Mouse (Mus musculus): Measurements from ENCODE around the gene Sun1.

Sun1 gene

DNA sequence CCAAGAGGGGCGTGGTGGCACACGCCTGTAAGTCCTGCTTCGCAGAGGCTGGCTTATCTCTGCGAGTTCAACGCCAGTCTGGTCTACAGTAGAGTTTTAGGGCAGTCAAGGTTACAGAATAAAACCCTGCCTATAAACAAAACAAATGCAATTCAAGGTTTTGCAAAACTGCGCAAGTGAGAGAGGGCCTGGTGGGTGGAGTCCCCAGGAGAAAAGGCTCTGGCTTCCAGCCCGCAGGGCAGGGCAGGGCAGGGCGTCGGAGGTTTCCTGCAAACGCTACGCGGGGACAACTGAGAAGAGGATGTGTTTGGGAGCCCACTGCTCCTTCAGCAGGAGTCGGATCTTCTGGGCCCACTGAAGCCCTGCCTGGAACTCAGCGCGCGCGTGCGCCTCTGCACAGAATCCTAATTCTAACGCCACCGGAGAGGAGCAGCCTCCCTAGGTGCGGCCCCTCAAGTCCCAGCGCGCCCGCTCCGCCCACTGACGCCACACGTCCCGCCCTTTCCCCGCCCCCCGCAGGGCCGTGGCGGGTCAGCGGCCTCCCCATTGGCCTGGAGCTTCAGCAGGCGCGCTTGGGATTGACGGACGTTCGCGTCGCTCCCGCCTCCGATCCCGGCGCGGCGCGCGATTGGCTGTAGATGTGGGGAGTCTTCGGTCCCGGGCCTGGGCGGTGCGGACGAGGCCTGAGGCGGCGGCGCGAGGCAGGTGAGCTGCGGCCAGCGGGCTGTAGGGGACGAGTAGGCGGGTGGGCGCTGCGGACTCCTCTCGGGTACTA is at the start of gene Sun1:
Sun1 (plus strand) TSS at position 643 of the 775 bp plus-strand sequence.
- peak; percentile 95 to 99 for DNase-seq (ENCODE audit: low spot score in 2 of 2)

DNA sequence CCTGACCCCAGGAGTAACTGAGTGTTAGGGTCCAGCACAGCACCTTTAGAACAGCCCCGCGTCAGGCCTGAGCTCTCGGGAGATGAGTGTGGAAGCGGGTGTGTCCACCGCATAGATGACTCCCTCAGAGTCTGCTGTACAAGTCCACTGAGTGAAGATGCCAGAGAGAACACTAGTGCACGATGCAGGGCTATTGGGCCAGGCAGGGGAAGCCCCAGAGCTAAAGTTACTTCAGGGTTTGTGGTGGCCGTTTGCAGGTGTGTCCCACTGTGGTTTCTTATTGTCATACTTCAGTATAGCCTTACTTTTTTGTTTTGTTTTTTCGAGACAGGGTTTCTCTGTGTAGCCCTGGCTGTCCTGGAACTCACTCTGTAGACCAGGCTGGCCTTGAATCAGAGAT is 39.5 kb upstream of the Sun1 start:
- no peak for DNase-seq (ENCODE audit: low spot score in 2 of 2)

DNA sequence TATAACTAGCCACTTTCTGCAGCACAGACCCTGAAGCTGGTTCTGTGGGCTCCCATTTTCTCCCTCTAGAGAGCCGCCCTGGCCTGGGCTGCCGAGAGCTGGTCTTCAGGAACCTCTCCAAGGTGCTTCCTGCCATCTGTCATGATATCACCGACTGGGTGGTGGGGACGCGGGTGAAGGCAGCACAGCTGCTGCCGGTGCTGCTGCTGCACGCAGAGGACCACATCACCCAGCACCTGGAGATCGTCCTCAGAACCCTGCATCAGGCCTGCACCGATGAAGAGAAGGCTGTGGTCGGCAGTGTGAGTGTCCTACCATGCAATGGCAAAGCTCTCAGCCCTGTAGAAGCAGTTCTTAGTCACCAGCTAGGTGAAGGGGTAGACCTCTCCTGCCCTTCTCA is 38.8 kb upstream of the Sun1 start:
- DNase-seq (ENCODE audit: low spot score in 2 of 2), result no peak

DNA sequence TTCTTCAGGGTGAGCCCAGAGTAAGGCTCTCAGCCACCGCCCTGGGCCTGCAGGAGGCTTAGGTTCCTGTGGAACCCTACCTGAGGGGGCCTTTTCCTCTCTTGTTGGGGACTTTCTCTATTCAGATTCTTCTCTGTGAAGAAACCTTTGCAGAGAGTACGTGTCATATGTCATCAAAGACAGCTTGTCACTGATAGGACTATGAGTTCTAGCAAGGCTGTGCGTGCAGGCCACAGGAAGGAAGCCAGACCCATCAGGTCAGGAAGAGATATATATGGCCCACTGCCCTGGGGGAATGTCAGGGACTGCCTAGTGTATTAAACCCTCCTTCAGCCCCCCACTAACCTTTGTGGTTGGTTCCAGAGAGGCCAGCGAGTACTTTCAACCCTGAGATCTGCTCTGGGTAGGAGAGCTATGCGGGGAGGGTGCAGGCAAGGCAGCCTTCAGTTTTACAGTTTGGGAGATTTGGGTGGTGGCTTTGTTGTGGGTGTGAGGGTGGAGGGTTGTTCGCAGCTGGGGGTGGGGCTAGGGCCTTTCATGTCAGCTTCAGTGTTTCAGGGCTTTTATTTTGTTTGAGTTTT is 33.6 kb upstream of the Sun1 start:
- DNase-seq (ENCODE audit: low spot score in 2 of 2), result no peak

DNA sequence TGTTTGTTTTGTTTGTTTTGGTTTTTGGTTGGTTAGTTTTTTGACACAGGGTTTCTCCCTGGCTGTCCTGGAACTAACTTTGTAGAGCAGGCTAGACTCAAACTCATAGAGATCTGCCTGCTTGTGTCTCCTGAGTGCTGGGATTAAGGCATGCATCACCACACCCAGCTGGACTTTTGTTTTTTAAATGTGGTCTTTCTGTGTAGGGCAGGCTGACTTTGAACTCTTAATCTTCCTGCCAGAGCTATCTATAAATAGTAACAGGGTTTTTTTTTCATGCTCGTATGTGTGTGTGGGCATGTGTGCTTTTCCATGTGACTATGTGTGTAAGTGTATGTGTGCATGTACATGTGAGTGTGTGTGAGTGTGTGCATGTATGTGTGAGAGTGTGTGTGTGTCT is 32.9 kb upstream of the Sun1 start:
- no peak for DNase-seq (ENCODE audit: low spot score in 2 of 2)

DNA sequence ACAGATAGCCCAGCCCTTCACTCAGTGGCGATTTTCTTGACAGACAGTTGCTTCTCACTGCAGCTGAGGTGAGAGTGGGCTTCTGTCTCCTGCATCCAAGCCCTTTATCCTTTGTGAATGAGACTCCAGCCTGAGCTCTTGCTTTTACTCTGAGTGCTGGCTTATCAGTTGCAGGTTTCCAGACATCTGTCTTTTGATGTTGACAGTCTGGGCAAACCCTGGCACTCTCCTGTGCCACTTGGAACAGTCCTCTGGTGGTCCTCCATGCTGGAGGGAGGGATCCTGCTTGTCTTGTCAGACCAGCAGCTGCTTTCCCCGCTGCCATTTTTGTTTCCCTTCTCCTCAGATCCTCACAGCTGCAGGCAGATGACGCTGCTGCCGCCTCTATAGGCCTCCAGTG is 28.5 kb upstream of the Sun1 start:
- DNase-seq (ENCODE audit: low spot score in 2 of 2), result no peak

DNA sequence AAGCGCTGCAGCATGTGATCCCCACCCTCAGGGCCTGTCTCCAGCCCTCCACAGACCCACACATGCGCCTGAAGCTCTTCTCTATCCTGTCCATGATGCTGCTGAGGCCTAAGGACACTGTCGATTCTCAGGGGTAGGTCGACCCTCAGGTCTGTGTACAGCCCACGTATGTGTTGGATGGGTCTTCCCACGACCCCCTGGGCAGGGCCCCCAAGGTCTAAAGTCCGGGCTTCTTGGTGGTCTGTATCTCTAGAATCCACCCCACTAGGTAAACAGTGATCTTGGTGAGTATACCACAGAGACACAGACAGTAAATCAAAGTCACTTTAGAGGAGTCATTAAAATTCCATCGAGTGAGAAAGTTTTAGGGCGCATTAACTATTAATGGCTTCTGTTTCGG is 26.3 kb upstream of the Sun1 start:
- DNase-seq (ENCODE audit: low spot score in 2 of 2), result no peak

DNA sequence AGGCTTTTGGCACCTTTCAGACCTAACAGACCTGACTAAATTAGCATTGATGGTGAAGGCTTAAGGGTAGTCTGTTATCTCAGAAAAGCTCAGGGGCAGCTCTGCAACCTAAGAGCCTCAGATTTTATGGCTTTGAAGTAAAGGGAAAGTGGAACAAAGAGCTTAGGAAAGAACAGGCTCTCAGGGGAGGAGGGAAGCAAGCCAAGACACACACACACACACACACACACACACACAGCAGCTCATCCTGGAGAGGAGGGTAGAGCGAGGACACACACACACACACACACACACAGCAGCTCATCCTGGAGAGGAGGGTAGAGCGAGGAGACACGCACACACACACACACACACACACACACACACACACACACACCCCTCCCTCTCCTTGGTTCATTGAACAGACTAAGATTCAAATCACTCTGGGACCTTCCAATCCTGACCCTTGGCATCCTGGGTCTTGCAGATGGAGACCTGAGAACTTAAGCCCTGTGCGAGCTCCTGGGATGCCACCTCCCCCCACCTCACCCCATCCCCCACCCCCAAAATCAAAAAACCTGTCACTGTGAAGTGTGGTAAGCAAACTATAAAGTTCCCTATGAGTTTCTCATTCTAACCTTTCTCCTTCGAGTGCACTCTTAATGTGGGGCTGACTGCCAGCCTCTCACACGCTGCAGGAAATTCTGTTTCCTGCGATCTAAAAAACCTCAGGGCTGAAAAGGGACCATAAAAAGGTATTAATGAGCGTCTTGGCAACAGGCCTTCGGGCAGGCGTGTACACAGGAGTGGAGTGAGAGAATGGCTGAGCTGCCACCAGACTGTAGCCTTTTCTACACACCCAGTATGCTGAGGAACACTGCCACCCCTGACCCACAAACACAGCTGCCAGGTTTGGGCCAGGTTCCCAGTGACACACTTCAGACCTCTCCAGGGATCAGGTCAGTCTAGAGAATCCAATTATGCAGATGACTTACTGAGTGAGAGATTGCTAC is 25.6 kb upstream of the Sun1 start:
- DNase-seq (ENCODE audit: low spot score in 2 of 2), result no peak

DNA sequence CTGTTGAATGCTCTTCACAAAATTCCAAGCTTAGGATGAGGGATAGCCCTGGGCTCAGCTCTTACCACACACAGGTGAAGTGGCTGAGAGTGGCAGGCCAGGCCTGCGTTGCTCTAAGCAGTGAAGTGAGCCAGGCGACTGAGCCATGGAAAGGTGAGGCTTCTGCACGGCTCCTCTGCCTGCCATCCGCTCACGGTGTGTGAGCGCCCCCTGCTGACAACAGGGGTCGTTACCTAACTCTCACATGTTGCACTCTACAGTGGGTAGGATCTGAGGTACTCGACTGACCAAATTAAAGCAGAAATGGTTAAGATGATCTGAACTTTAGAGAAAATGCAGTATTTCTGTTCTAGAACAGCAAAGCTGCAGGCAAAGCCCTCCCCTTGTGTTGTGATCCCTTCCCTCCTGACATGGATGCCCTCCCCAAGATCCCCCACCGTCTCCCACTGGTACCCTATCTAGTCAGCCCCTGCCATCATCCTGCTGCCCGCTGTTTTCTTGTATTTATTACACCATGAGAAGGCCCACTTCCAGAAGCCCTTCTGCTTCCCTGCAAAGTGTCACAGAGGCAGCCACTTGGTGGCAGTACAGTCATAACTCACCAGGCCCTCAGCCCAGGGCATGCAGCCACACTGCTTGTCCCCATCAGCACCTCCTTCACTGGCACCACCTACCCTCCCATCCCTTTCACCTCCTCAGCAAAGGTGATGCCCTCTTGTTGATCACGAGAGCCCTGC is 21.4 kb upstream of the Sun1 start:
- peak; percentile 25 to 75 for DNase-seq (ENCODE audit: low spot score in 2 of 2)

DNA sequence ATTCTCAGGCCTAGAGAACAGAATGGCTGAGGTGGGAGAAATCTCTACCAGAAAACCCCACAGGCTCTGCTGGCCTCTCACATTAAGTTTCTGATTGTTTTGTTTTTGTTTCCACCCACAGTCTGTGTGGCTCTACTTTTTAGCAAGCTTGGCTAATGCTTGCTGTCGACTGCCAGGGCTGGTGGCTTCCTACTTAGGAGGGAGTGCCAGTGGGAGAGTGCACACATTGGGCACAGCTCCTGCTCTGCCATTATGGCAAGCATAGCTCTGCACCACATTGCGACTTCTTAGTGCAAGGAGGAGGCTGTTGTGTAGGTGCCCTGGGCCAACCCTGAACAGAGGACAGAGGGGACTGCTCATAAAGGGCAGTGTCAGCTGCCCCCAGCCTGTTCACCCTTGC is 17.3 kb upstream of the Sun1 start:
- DNase-seq (ENCODE audit: low spot score in 2 of 2), result no peak

DNA sequence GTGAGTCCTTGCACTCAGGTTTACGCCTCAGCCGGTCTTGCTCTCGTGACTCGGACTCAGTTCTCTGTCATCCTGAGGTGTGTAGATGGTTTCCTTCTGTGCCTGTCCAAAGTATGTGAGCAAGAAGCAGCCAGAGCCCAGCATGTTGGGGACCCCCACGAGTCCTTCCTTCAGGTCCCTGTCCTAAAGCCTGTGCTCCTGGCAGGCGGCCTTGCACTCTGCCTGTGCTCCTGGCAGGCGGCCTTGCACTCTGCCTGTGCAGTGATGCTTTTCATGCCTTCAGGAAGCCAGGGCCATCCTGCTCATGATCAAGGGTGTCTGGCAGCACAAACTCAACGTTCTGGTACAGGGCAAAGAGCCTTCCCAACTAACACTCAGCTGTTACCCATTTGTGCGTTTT is 16.8 kb upstream of the Sun1 start:
- no peak for DNase-seq (ENCODE audit: low spot score in 2 of 2)

DNA sequence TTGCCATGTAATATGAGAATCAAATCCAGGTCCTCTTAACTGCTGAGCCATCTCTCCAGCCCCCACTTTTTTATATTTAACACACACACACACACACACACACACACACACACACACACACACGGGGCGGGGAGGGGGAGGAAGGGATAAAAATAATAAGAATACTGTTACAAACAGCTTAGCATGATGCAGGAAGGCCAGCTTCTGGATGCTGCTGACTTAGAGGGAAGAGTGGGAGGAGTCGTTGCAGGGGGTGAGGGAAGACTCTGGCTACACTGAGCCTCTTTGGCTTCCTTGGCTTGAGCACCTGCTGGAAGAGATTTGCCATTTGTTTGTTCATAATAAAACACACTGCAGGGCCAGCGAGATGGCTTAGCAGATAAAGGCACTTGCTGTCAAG is 15.5 kb upstream of the Sun1 start:
- DNase-seq (ENCODE audit: low spot score in 2 of 2), result no peak

DNA sequence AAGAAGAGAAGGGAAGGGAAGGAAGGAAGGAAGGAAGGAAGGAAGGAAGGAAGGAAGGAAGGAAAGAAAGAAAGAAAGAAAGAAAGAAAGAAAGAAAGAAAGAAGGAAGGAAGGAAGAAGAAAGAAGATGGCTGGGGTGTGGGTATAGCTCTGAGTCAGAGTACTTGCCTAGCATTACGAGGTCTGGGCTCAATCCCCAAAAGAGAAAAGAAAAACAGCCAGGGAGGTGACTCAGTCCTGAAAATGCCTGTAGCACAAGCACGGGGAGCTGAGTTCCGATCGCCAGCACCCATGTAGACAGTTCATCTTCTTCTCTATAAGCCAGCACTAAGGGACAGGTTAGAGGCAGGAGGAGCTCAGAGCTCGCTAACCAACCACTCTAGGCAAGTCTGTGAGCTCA is 10.7 kb upstream of the Sun1 start:
- no peak for DNase-seq (ENCODE audit: low spot score in 2 of 2)

DNA sequence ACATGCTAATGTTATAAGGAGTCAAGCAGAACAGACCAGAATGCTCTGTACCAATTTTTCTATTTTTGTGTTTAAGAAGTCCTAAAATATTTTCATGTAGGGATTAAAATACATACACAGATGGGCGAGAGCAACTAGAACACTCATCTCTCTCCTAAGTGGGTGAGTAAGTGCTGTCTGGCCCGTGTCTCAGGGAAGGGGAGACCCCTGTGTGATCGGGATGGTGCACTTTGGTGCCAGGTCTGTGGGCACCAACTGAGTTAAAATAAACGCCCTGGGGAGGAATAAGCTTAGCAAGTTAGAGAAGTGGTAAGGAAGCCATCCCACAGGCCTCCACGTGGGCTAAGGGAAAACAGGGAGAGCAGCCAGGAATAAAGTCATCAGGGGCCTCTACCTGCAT is 9.5 kb upstream of the Sun1 start:
- no peak for DNase-seq (ENCODE audit: low spot score in 2 of 2)

DNA sequence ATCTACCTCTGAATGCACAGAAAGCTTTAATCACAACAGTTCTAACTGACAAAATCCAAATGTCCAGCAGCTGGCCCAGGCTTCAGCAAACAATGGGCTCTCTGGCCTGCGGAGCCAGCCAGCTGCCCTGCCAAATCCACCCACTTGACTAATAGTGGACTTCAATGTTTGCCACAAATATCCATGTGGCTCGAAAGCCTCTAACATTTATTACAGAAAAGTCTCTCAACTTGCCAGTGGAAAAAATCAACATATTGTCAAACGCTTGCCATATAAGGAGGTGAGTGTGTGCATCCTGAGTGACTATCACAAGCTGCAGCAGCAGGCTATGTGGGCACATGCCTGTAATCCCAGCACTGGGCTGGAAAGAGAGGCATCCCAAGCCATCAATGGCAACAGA is 1.7 kb upstream of the Sun1 start:
- no peak for DNase-seq (ENCODE audit: low spot score in 2 of 2)

DNA sequence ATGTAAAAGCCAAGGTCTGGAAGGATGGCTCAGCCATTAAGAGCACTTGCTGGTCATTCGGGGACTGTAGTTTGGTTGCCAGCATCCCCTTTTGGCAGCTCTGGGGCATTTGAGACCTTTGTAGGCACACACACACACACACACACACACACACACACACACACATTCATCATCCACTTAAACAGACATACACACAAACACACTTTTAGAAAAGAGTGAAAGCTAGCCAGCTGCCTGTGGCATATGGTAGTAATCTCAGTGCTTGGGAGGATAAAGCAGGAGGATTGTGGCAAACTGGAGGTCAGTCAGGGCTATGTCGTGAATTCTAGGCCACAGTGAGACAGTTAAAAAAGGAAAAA is 822 bp upstream of the Sun1 start:
- DNase-seq (ENCODE audit: low spot score in 2 of 2), result no peak

DNA sequence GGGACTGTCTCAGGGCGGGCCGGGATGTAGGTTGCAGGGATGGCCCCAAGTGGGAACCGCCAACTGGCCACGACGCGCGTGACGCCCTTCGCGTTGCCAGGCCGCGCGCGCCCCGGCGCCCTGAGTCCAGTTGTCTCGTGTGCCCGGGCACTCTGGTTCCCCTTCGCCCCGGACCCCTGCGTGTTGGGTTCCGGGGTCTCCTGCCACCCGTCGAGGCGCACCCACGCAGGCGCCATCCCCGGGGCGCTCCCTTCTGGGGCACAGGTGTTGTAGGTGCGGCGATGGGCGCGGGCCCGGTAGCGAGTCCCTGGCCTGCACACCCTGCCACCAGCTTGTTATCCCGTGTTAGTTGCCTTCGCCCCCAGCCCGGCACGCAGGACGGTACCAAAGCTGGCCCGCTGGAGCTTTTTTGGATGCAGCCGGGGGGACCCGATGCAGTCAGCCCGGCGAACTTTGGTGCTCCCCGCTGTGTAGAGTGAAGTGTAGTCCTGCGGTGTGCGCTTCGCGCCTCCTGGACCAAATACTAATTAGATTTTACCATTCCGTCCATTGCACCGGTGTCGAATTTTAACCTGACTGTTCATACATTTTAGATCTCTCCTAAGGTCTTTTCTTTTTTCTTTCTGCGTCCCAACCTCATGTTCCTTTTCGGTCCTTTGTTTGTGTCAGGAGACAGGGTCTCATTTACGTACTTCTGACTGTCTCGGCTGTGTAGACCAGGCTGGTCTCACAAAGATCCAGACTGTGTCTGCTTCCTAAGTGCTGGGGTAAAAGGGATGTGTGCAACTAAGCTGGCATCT is 533 bp downstream of the Sun1 start:
- DNase-seq (ENCODE audit: low spot score in 2 of 2), result no peak

DNA sequence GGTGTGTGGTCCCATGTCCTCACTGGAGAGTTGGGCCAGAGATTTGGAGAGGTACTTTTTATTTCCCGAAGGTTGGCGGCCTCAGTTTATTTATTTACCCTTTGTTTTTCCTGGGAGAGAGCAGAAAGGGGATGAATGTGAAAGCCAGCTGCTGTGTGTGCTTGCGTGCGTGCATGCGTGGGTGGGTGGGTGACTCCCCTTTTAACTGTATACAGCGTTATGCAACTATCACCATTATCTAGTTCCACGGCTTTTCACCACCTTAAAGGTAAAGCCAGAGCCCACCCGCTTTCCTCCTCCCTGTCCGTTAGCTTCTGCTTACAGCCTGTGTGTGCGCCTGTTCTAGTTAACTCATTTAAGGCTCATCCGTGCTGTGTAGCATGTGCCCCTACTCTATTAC is 1.7 kb downstream of the Sun1 start:
- DNase-seq (ENCODE audit: low spot score in 2 of 2), result no peak

DNA sequence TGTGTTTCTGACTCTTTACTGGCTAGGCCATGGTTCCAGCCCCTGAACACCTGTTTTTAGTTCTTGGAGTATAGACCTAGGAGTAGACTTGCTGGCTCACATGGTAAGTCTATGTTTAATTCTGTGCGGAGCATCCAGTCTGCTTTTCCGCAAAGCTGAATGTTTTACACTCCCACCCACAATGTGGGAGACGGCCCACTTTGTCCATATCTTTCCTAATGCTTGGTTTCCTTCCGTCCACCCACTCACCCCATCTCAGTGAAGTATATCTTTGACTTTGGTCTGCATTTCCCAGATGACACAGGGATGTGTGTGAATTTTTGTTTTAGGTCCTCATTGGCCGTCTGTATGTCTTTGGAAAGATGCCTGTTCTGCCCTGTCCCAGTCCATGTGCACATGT is 2.9 kb downstream of the Sun1 start:
- DNase-seq (ENCODE audit: low spot score in 2 of 2), result no peak

DNA sequence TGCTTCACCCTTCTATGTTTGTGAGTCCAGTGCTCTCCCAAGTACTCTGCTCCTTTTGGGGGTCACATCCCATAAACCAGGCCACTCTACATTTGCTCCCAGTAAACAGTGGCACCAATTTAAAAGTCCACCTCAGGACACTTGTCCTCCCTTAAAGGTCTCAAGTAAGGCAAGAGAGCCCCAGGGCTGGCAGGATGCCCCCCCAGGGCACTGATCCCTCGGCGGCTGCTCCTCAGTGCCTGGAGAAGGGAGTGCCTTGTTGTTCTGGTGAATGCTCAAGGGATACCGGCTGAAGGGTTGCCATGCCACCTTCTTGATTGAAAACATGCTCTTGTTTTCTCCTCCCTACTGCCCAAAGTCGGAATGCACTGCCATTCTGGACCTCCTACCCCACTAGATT is 5.6 kb downstream of the Sun1 start:
- no peak for DNase-seq (ENCODE audit: low spot score in 2 of 2)

DNA sequence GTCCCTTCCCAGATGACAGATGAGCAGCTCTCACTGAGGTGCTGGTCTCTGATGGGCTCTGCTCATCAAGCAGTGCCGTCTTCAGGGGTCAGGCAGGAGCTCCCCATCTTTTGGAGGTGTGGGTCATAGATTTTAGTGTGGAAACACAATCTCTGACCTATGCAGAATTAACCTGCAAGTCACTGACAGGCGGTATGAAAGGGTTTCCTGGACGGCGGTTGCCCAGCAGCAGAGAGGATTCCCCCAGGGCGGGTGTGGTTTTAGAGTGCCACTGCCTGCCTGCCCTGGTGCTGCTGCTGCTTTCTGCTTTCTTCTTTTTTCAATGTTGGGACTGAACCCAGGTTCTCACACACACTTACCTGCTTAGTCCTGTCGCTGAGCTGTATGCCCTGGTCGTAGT is 6.1 kb downstream of the Sun1 start:
- no peak for DNase-seq (ENCODE audit: low spot score in 2 of 2)

Measured in frontal cortex, postnatal 14 days (tissue).